Mouse (Mus musculus): ENCODE measurements around the gene Otub1.
A peak's percentile ranks its signal among the peaks of the same experiment; 100 is the strongest.

Gene Otub1

DNA sequence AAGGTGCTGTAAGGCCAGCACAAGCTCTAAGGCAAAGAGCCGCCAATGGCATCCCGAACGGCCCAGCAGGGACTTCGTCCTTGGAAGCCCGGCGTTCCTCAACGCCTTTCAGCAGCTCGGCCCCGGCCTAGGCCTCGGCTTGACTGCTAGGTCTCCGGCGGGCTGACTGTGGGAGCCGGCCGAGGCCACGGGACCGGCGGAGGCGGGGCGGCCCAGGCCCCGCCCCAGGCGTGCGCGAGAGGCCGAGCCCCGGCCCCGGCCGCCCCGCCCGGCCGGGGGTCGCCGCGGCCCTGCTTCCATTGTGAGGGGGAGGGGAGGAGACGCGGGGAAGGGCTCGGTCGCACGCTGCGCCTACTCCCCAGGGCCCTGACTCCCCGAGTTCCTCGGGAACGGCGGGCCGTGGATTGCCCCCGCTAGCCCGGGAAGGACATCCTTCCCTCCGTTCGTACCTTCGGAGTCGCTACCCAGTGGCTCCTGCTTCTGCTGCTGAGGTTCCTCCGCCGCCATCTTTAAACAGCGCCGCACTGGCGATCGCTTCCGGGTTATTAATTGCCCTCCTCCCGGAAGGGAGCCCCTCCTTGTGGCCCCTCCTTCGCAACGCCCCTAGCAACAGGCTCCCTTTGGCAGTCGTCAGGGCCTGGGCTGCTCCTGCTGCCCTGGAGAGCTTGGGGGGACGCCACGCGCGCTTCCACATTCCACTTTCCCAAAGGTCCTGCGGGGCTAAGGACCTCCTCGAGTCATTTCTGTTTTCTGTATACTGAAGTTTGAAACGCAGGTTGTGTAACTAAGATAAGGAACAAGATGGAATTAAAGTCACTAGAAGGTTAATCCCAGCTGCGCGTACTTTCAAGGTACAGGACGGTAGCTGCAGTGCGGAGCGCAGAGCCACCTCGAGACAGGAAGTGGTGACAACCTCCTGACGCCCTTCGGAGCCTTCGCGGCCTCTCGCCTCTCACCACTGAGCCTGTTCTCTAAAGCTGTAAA lies at the start of gene Otub1:
Gene Otub1, minus strand, starts transcription at position 564 of the 984 bp plus-strand sequence.
- DNase-seq (ENCODE audit: extremely low read depth, low read depth, low spot score) = no peak

DNA sequence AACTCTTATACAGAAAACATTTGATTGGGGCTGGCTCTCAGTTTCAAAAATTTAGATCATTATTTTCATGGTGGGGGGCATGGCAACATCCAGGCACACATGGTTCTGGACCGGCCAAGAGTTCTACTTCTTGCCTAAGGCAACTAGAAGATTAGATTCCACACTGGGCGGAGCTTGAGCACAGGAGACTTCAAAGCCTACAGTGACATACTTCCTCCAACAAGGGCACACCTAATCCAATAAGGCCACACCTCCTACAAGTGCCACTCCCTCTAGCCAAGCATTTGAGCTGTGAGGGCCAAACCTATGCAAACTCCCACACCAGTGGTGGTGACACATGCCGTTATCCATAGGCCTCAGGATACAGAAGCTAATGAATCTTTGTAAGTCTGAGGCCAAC lies 39.9 kb upstream of the Otub1 start:
- DNase-seq (ENCODE audit: extremely low read depth, low read depth, low spot score) = no peak

DNA sequence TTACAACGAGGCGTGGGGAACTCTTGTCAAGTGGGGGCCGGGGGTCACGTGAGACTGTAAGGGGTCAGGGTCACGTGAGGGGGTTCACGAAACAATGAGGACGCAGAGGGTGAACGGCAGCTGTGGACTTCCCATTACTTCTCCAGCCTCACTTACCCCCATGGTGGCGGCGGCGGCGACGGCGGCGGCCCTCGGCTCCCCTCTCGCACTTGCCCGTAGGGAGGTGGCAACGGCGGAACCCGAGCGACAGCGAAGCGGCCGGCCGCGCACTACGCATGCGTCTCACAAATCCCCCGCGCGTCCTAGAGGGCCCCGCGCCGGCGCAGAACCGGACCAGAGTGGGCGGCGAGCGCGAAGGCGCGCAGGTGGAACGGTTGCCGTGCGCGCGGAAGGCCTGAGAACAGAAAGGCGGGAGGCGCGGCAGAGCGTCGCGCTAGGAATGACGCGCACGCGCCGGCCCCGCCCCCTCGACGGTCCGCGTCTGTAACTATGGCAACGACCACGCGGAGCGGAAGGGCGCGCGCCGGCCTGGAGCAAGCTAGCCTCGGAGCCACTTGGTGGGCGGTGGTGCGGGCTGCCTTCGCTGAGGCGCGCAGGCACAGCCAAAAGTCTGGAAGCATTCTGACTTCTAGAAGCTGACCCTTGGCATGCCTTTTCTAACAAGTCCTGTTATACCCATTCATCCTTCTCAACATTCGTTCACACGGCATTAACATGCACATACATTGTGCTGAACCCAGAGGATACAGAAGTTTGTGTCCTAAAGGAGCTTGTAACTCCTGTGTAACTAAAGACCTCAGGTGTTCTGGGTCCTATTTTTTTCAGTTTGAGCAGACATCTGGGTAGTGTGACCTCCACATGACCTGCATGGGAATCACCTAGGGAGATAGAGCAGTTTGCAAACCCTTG lies 34.9 kb upstream of the Otub1 start, which contains the start of gene Naa40:
Gene Naa40, minus strand, starts transcription at position 402 of the 909 bp plus-strand sequence.
- no peak for DNase-seq (ENCODE audit: extremely low read depth, low read depth, low spot score)

DNA sequence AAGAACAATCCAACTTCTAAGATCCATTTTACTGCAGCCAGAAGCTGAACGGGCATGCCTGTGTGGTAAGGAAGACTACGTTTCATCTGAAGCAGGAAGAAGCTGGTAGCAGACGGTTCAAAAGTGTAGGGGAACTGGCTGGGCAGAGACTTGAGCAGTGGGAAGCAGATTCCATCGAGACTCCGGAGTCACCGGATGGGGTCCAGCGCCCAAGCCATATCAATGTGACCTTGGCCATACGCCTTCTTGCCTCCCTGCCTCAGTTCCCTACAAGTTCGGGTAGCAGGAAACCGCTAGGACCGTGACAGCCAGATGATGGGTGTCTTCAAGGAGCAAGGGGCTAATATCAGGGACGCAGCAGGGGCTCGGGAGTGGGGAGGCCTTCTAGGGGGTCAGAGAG lies 34.2 kb upstream of the Otub1 start:
- no peak for DNase-seq (ENCODE audit: extremely low read depth, low read depth, low spot score)

DNA sequence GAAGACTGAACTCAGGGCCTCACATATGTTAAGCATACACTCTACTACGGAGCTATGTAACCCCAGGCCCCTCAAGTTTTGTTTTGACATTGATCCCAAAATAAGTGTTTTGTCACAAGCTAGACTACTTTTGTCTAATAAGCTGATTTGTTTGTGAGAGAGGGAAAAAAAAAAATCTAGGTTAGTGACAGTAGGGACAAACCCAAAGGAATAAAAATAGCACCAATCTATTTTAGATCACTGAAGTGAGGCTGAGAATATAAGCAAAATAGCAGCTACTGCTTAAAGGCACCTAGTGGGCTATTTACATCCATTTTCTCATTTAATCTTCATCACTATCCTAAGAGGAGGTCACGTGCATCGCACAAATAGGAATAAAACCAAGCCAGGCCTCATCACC lies 33.5 kb upstream of the Otub1 start:
- no peak for DNase-seq (ENCODE audit: extremely low read depth, low read depth, low spot score)

DNA sequence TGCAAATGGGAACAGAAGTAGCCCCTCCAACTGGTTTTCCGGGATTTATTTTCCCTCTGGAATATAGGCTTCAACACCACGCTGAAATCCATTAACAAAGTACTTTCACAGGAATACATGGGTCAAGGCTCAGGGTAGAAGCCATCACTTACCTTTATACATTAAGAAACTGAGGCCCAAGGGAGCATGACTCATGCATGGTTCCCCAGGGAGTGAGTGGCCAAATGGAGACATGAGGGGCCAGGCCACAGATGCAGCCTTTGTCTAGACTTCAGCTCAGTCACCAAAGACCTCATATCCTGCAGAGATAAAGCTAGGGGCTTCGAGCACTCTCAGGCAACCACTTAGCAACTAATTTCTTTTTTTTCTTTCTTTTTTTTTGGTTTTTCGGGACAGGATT lies 30.6 kb upstream of the Otub1 start:
- no peak for DNase-seq (ENCODE audit: extremely low read depth, low read depth, low spot score)

DNA sequence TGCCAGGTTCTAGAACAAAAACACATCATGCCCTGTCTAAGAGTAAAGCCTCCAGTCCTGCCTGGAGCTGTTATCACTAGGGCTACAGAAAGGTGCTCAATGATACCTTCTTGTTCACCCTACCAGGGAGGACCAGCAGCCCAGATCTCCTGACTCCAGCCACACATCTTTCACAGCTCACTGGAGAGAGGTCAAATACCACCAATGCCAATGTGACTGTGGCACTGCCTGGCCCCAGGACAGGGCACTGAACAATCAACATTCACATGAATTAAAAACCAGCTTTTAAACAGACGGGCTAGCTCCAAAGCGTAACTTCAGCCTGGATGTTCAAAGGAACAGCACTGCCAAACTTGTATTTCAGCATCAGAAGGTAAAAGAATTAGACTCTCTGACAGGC lies 29.9 kb upstream of the Otub1 start:
- DNase-seq (ENCODE audit: extremely low read depth, low read depth, low spot score) = no peak

DNA sequence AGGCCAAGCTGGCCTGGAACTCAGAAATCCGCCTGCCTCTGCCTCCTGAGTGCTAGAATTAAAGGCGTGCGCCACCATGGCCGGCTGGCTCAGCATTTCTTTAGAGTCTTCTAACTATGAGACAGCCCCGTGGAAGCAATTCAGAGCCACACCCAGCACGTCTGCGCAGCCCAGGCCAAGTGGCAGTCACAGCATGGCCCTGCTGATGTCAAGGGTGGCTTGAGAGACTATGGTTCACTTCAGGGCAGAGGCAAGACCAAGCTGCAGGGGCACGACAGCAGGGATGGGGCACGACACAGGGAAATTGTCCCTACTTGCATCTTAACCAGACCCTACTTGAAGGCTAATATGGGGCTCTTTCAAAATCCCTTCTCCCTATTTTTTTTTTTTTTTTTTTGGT lies 29.3 kb upstream of the Otub1 start:
- DNase-seq (ENCODE audit: extremely low read depth, low read depth, low spot score) = no peak

DNA sequence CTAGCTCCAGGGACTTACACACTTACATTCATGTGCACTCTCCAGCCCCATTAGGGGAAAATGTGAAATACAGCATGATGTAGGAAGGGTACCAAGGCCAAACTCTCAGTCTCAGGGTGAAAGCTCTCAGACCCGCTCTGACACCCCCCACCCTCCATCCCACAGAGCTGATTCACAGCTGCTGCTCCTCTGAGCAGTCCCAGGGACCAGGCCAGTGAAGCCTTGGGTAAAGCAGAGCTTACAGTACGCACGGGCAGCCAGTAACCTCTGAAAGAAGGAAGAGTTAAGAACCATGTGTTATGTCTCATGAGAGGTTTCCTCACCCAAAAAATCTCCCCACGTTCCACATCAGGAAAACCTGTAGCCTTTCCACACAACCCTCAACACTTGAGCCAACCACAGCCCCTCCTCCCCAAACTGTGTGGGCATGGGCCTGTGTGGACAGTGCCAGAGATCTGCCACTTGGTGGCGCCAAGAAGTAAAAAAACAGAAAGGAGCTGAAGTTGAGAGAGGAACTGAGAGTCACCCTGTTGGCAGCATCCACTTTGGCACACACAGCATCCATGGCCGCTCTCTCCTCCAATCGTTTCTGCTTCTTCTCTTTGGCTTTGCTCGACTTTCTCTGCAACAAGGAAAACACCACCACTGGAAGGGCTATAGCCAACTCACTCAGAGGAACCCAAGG lies 28.6 kb upstream of the Otub1 start:
- DNase-seq (ENCODE audit: extremely low read depth, low read depth, low spot score) = no peak

DNA sequence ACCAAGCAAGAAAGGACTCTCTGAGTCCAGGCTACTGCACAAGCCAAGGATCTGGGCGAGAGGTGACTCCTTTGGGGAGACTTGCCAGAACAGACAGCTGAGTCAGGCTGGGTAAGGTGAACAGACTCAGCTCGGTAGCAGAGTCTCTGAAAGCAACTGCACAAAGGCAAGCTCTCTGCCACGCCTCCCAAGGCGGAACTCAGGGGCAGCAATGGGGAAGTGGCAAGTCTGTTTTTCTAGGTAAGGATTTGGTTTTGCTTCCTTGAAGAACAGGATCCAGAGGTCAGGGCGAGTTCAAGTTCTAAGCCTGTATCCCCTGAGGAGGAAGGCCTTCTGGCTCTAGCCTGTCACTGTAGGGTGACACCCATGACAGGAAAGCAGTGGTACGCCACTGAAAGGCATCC lies 20.4 kb upstream of the Otub1 start:
- DNase-seq (ENCODE audit: extremely low read depth, low read depth, low spot score) = no peak

DNA sequence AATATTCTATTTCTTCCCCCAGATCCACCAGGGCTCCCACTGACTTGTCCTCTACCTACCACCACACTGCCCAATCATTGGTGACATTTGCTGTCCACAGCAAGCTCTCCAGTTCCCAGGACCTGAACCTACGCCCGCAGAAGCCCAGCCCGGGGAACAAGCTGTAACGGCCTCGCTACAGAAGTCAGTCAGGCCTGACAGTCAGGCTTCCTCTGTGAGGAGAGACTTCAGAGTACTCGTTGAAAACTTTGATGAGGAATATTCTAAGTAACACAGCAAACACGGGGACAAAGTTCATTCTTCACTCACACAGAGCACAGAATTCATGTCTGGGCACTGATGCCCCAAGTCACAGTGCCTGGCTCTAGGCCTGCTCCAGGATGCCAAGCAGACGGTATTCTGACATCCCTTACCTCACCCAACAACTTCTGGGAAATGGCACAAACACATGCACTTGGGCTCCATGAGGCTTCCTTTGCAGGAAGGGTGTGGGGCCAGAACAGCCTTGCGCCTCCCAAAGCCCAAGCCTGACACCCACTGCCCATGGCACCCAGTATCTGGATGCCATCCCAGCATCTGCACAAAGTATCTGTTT lies 19.1 kb upstream of the Otub1 start:
- DNase-seq (ENCODE audit: extremely low read depth, low read depth, low spot score) = no peak

DNA sequence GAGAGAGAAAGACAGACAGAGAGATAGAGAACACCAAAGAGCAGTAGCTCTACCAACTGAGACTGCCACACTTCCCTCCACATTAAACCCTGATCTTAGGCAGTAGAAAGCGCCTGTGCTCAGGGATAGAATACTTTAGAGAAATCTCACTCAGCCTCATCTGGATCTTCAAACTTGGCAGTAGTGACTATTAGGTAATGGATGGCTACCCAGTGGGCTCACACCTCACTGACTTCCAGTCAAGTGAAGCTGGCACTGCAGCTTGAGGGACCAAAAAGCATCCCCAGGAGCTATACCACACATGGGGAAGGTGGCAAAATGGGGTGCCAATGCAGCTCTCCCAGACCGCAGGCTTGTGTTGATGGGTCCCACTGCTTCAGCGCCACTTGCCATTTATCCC lies 18.1 kb upstream of the Otub1 start:
- no peak for DNase-seq (ENCODE audit: extremely low read depth, low read depth, low spot score)

DNA sequence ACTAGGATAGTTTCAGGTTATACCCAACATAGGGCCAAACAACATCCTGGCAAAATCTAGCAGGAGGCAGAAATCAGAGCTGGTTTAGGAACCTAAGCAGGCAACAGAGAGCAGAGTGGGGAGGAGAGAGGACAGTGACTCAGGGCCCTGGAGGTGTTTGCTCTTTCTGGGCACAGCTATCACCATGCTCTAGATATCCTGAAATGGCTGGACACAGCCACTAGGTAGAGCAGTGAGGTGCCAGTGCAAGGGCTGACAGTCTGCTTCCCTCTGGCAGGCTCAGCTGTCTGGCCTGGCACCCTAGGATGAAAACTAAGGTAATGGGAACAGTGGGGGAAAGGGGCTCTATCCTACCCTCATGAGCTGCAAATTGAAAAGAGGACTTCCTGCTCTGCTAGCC lies 17.4 kb upstream of the Otub1 start:
- DNase-seq (ENCODE audit: extremely low read depth, low read depth, low spot score) = no peak

DNA sequence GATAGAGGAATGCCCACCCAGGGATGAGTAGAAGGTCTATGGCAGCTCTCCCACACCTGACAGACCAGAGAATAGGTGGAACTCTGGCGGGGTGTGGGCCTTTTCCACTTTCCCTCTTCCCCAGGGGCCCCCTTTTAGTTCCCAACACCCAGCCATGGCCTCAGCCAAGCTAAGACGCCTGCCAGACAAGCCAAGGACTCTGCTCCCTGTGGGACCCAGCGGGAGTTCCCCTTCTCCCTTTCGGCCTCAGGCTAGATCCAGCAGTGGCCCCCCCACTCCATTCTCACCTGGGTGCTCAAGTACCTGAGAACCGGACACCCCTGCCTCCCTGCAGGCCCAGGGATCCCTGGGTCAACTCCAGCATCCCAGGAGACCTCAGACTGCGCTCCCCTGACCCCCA lies 16.1 kb upstream of the Otub1 start:
- no peak for DNase-seq (ENCODE audit: extremely low read depth, low read depth, low spot score)

DNA sequence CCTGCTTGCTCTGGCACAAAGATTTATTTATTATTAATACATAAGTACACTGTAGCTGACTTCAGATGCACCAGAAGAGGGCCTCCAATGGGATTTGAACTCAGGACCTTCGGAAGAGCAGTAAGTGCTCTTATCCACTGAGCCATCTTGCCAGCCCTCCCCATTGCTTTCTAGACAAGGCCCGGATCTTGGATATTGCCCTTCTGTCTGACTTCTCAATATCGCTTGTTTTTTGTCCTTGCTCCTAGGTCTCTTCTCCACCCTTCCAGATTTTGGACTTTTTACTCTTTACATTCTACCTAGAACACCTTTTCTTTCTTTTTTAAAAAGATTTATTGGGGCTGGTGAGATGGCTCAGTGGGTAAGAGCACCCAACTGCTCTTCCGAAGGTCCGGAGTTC lies 12.6 kb upstream of the Otub1 start:
- no peak for DNase-seq (ENCODE audit: extremely low read depth, low read depth, low spot score)

DNA sequence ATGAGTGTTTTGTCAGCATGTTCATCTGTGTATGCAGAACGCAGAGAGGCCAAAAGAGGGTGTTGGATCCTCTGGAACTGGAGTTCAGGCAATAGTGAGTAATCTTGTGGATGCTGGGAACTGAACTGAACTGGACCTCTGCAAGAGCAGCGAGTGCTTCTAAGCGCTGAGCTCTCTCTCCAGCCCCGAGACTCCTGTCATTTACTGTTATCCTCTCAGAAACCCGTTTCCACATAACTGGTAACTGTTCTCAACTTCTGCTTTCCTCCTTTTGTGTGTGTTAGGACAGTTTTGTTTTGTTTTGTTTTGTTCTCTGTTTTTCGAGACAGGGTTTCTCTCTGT lies 11.8 kb upstream of the Otub1 start:
- DNase-seq (ENCODE audit: extremely low read depth, low read depth, low spot score) = no peak

DNA sequence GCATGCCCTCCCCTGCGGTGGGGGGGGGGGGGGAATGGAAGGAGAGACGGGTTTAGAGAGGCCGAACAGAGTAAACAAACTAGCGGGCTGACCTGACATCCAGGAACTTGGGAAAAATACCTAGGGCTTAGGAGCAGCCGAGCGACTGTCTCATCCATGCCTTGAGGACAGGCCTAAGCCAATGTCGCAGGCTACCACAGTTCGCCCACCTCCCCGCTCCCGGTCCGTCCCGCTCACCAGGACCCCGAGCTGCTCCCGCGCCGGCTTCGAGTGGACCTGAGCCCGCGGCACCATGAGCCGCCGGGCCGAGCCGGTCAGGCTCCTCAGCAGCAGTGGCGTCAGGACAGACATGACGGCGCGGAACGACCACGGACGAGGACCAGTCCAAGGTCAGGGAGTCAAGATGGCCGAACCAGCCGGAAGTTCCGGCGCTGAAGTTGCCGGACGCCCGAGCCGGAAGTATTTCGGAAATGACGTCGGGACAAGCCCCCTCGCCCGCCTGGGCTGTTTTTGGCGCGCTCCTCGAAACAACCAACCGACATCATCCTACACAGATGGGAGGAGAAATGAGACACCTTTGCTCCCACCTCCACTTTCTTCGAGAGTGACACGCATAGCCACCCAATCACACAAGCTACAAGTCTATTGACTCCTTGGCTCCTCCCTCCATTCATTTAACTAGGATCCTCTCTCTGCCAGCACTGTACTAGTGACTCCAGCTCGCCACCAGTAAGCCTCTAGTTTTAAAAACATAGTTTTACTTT lies 11.2 kb upstream of the Otub1 start, which contains the start of gene Cox8a:
Gene Cox8a, minus strand, starts transcription at position 455 of the 764 bp plus-strand sequence.
- peak; percentile 93 for DNase-seq (ENCODE audit: extremely low read depth, low read depth, low spot score)

DNA sequence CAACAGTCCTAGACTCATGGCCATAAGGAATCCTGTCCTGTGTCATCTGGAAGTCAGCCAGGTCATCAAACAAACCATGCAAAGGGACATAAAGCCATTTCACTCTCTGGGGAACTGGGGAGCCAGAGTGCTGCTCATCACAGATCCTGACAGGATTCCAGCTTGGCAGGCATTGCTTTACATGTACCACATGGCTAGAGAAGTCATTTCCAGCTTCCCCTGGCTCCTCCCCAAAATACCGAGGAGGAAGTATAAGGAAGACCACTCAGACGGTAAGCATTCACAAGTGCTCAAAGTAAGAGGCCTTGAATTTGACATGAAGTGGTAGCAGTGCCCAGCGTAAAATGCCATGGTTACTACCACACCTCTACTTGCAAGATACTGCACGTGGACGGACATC lies 8.4 kb upstream of the Otub1 start:
- no peak for DNase-seq (ENCODE audit: extremely low read depth, low read depth, low spot score)

DNA sequence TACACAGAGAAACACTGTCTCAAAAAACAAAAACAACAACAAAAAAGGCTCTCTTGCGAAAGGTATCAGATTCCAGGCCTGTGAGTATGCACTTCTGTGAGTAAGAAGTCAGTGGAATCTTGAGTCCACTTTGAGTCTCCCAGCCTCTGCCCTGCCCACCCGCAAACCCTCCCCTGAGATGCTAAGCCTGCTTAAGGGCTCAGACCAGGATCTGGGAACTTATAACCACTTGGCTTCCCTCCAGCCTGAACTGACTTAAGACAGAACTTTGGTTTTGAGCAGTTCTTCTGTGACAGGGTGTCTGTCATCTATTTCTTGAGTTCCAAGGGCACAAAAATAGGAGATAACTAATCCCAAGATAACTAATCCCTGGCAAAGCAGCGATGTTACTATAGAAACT lies 6.9 kb upstream of the Otub1 start:
- no peak for DNase-seq (ENCODE audit: extremely low read depth, low read depth, low spot score)

DNA sequence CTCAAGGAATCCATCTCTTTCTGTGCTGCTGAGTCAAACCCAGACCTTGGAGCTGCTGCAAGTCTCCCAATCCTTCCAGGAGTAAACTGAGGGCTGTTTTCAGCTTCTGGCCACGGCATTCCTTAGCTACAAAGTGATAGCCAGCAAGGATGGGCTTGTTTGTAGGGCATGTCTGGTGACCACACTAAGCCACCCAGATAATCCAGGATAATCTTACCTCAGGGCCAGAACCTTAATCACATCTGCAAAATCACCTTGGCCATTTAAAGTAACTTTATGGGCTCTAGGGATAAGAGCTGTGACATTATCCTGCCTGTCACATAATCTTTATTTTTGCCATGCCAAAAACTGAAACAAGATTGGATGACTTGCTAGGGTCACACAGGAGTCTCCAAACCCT lies 6.1 kb upstream of the Otub1 start:
- no peak for DNase-seq (ENCODE audit: extremely low read depth, low read depth, low spot score)

All from fat pad, adult 2 months (tissue).